Mouse (Mus musculus) neural tube, embryonic 13.5 days (tissue): ENCODE measurements around the gene Fam102a. TPM values are rescaled to one million over a fixed set of nuclear protein-coding genes. Genes with fewer than 3 reads are reported as not detected.

Experiments used
- polyA plus RNA-seq: library from polyadenylated mRNA; unstranded; fragments of >200 nt; fragmentation: Nextera tagmentation; extraction: Ambion mirVana; gene quantifications from 2 replicates; pipeline ENCODE4 v1.2.1, GENCODE M21; 2015

Gene Fam102a
- polyA plus RNA-seq, 1 experiment from 2014 or later = 9.1 TPM

Other genes starting within 250 kb of the Fam102a start
- gene Golga2, start 247.9 kb upstream of the Fam102a start, polyA plus RNA-seq = 27.8 and 30.0 TPM in 2 replicates
- 432 and 483 TPM in 2 replicates for gene Swi5, start 247.3 kb upstream of the Fam102a start, polyA plus RNA-seq
- gene Ciz1, start 183.0 kb upstream of the Fam102a start, polyA plus RNA-seq = 49.9 and 51.1 TPM in 2 replicates
- 44.3 and 47.0 TPM in 2 replicates for gene Dnm1, start 182.0 kb upstream of the Fam102a start, polyA plus RNA-seq
- gene 1110008P14Rik, start 153.4 kb upstream of the Fam102a start, polyA plus RNA-seq = 101 and 135 TPM in 2 replicates
- gene Lcn2, start 147.1 kb upstream of the Fam102a start, polyA plus RNA-seq = 0.56 and 1.4 TPM in 2 replicates
- 44.3 and 46.0 TPM in 2 replicates for gene Ptges2, start 139.4 kb upstream of the Fam102a start, polyA plus RNA-seq
- 5.1 and 5.6 TPM in 2 replicates for gene Naif1, start 84.9 kb upstream of the Fam102a start, polyA plus RNA-seq
- gene Slc25a25, start 83.9 kb upstream of the Fam102a start, polyA plus RNA-seq = 49.8 and 49.9 TPM in 2 replicates
- gene Dpm2, start 35.5 kb downstream of the Fam102a start, polyA plus RNA-seq = 128 and 143 TPM in 2 replicates
- 9.2 and 9.4 TPM in 2 replicates for gene Pip5kl1, start 39.5 kb downstream of the Fam102a start, polyA plus RNA-seq
- 0.50 and 0.71 TPM in 2 replicates for gene 9430097D07Rik, start 40.4 kb downstream of the Fam102a start, polyA plus RNA-seq
- gene St6galnac4, start 51.8 kb downstream of the Fam102a start, polyA plus RNA-seq = 25.3 and 25.9 TPM in 2 replicates
- 9.4 and 11.0 TPM in 2 replicates for gene St6galnac6, start 64.4 kb downstream of the Fam102a start, polyA plus RNA-seq
- 74.2 and 75.4 TPM in 2 replicates for gene Ak1, start 86.4 kb downstream of the Fam102a start, polyA plus RNA-seq
- gene Eng, start 111.3 kb downstream of the Fam102a start, polyA plus RNA-seq = 28.4 and 31.5 TPM in 2 replicates
- gene Fpgs, start 168.8 kb downstream of the Fam102a start, polyA plus RNA-seq = 14.3 and 14.7 TPM in 2 replicates
- gene Cdk9, start 177.7 kb downstream of the Fam102a start, polyA plus RNA-seq = 72.2 and 74.6 TPM in 2 replicates
- gene Sh2d3c, start 185.7 kb downstream of the Fam102a start, polyA plus RNA-seq = 42.5 and 51.4 TPM in 2 replicates
- gene 6330409D20Rik, start 205.7 kb downstream of the Fam102a start, polyA plus RNA-seq = 3.2 and 4.0 TPM in 2 replicates
- gene Tor2a, start 221.9 kb downstream of the Fam102a start, polyA plus RNA-seq = 53.2 and 55.8 TPM in 2 replicates
- 0.24 and 0.26 TPM in 2 replicates for gene Ttc16, start 240.3 kb downstream of the Fam102a start, polyA plus RNA-seq
- gene Ptrh1, start 240.5 kb downstream of the Fam102a start, polyA plus RNA-seq = 5.5 and 6.6 TPM in 2 replicates
- gene Cfap157, start 249.1 kb downstream of the Fam102a start, polyA plus RNA-seq = 0.84 and 1.3 TPM in 2 replicates